Mouse (Mus musculus): ENCODE data around the gene Sirt7. TPM values are rescaled to one million over a fixed set of nuclear protein-coding genes. Genes with fewer than 3 reads are reported as not detected.

Sirt7 gene
- polyA plus RNA-seq, 1 experiment from 2014 or later = 73.1 TPM

DNA sequence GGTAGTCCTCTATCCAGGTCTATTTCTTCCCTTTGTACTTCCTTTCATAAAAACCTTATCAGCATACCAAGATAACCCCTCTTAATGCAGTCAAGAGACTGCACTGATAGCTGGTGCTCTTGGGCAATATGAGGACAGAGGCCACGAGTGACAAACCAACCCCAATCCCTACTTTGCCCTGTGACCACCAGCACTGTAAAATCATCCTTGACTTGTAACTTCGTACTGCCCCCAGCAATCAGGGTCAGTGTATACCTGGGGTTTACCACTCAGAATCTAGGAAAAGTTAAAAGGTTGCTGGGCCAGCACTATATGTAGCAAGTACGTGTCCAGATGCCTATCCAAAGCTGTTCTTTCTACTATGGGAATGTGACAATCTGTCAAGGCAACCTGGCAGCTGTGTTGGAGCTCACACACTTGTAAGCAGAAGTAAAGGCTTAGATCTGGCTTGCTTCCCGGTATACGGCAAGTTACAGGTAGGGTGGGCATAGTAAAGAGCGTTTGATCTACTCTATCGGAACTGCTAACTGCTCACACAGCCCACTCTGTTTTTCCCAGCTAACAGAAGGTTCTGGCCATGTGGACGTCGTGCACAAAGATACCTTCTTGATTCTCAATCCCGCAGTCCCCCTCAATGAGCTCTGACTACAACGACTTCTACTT lies 53.2 kb downstream of the Sirt7 start:
- TF ChIP-seq CTCF (IDR thresholded peaks at IDR 0.05; ENCODE audit: low read depth) = no peak
- Histone ChIP-seq H3K4me3 (ENCODE audit: low read depth, low read length) (peak overlapping the region; percentile 92), H3K4me1 (replicated peaks; ENCODE audit: control insufficient read depth, insufficient read depth, low read length) (peaks cover 11% of the 10 kb centered on the region; the same call in 1 of the 2 replicates), H3K27ac (ENCODE audit: low read depth, low read length) (peak overlapping the region; percentile 97), H3K9me3 (ENCODE audit: control insufficient read depth) (no peaks in the 10 kb centered on the region), H3K27me3 (replicated peaks; ENCODE audit: control insufficient read depth, insufficient read depth, low read length) (no peaks in the 10 kb centered on the region), H3K9ac (ENCODE audit: low read depth, low read length) (peak overlapping the region; percentile 98), H3K4me2 (replicated peaks; ENCODE audit: low read depth) (peak overlapping the region; percentile 69), H3K36me3 (ENCODE audit: control insufficient read depth, insufficient read depth) (peaks cover 42% of the 10 kb centered on the region)
- 4% methylated on average over 11 of the region's 11 CpGs for WGBS
- ATAC-seq = peak; percentile 9

DNA sequence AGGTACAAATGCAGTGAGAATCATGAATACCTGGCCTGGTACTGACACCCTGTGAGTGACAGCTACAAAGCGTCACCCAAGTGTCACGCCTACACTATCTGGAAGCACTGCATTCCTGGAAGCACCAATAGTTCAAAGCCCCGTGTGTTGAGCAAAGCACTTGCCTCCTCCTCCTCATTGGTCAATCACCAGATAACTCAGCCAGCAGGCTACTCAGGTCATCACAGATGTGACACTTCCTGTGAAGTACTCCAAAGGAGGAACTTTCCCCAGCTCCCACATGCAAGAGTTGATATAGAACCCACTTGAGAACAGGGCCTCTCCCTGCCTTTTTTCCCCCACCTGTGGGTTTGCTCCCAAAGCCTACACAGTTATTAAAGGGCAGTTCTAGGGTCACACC lies 53.9 kb downstream of the Sirt7 start:
- Histone ChIP-seq H3K4me3 (ENCODE audit: low read depth, low read length) (peak overlapping the region; percentile 92), H3K9ac (ENCODE audit: low read depth, low read length) (peak overlapping the region; percentile 98), H3K27me3 (replicated peaks; ENCODE audit: control insufficient read depth, insufficient read depth, low read length) (no peaks in the 10 kb centered on the region), H3K4me1 (replicated peaks; ENCODE audit: control insufficient read depth, insufficient read depth, low read length) (0 out of 2 replicates have a peak, but pooled peaks cover 8% of the 10 kb centered on the region), H3K4me2 (replicated peaks; ENCODE audit: low read depth) (peak overlapping the region; percentile 69), H3K27ac (ENCODE audit: low read depth, low read length) (peak overlapping the region; percentile 83), H3K9me3 (ENCODE audit: control insufficient read depth) (no peaks in the 10 kb centered on the region), H3K36me3 (ENCODE audit: control insufficient read depth, insufficient read depth) (peaks cover 50% of the 10 kb centered on the region)
- ATAC-seq = peak; percentile 6; the same call in 1 of the 2 replicates
- 56% methylated on average over 3 of the region's 3 CpGs for WGBS
- no peak for TF ChIP-seq CTCF (IDR thresholded peaks at IDR 0.05; ENCODE audit: low read depth)

Small RNA genes within 50 kb of the gene (microRNA-seq; reads per million reads assigned to microRNA genes)
- 0.82 reads per million for gene Mir6936

Other genes with a start within 250 kb of the Sirt7 start
- gene Faap100, start 246.5 kb downstream of the Sirt7 start, polyA plus RNA-seq (2015; fragmentation: Nextera tagmentation; extraction: Ambion mirVana) = 9.7 and 11.7 TPM in 2 replicates
- gene Nploc4, start 187.5 kb downstream of the Sirt7 start, polyA plus RNA-seq (2015; fragmentation: Nextera tagmentation; extraction: Ambion mirVana) = 15.6 and 16.3 TPM in 2 replicates
- not detected in 2 replicates for gene Tspan10, start 182.6 kb downstream of the Sirt7 start, polyA plus RNA-seq (2015; fragmentation: Nextera tagmentation; extraction: Ambion mirVana)
- gene Pde6g, start 171.7 kb downstream of the Sirt7 start, polyA plus RNA-seq (2015; fragmentation: Nextera tagmentation; extraction: Ambion mirVana) = 0.22 TPM in 1 of 2 replicates, not detected in the other
- gene Oxld1, start 167.2 kb downstream of the Sirt7 start, polyA plus RNA-seq (2015; fragmentation: Nextera tagmentation; extraction: Ambion mirVana) = 15.5 and 17.6 TPM in 2 replicates
- 14.1 and 16.0 TPM in 2 replicates for gene Ccdc137, start 167.1 kb downstream of the Sirt7 start, polyA plus RNA-seq (2015; fragmentation: Nextera tagmentation; extraction: Ambion mirVana)
- 22.8 and 23.3 TPM in 2 replicates for gene Arl16, start 157.6 kb downstream of the Sirt7 start, polyA plus RNA-seq (2015; fragmentation: Nextera tagmentation; extraction: Ambion mirVana)
- gene Mrpl12, start 140.6 kb downstream of the Sirt7 start, polyA plus RNA-seq (2015; fragmentation: Nextera tagmentation; extraction: Ambion mirVana) = 204 and 208 TPM in 2 replicates
- 139 and 143 TPM in 2 replicates for gene Slc25a10, start 133.4 kb downstream of the Sirt7 start, polyA plus RNA-seq (2015; fragmentation: Nextera tagmentation; extraction: Ambion mirVana)
- 1.0 and 1.6 TPM in 2 replicates for gene Gcgr, start 94.5 kb downstream of the Sirt7 start, polyA plus RNA-seq (2015; fragmentation: Nextera tagmentation; extraction: Ambion mirVana)
- 68.7 and 73.4 TPM in 2 replicates for gene Mcrip1, start 75.5 kb downstream of the Sirt7 start, polyA plus RNA-seq (2015; fragmentation: Nextera tagmentation; extraction: Ambion mirVana)
- gene Ppp1r27, start 74.1 kb downstream of the Sirt7 start, polyA plus RNA-seq (2015; fragmentation: Nextera tagmentation; extraction: Ambion mirVana) = 1.4 and 1.6 TPM in 2 replicates
- gene P4hb, start 52.0 kb downstream of the Sirt7 start, polyA plus RNA-seq (2015; fragmentation: Nextera tagmentation; extraction: Ambion mirVana) = 2,516 and 2,539 TPM in 2 replicates
- 474 and 493 TPM in 2 replicates for gene Arhgdia, start 43.6 kb downstream of the Sirt7 start, polyA plus RNA-seq (2015; fragmentation: Nextera tagmentation; extraction: Ambion mirVana)
- 209 and 226 TPM in 2 replicates for gene Alyref, start 26.9 kb downstream of the Sirt7 start, polyA plus RNA-seq (2015; fragmentation: Nextera tagmentation; extraction: Ambion mirVana)
- 107 and 108 TPM in 2 replicates for gene Anapc11, start 26.8 kb downstream of the Sirt7 start, polyA plus RNA-seq (2015; fragmentation: Nextera tagmentation; extraction: Ambion mirVana)
- gene Npb, start 16.8 kb downstream of the Sirt7 start, polyA plus RNA-seq (2015; fragmentation: Nextera tagmentation; extraction: Ambion mirVana) = 3.4 and 3.5 TPM in 2 replicates
- gene Pcyt2, start 7.3 kb downstream of the Sirt7 start, polyA plus RNA-seq (2015; fragmentation: Nextera tagmentation; extraction: Ambion mirVana) = 320 and 378 TPM in 2 replicates
- gene Mafg, start 8.4 kb upstream of the Sirt7 start, polyA plus RNA-seq (2015; fragmentation: Nextera tagmentation; extraction: Ambion mirVana) = 40.2 and 49.1 TPM in 2 replicates
- gene Pycr1, start 18.5 kb upstream of the Sirt7 start, polyA plus RNA-seq (2015; fragmentation: Nextera tagmentation; extraction: Ambion mirVana) = 5.3 and 6.5 TPM in 2 replicates
- gene Myadml2, start 22.9 kb upstream of the Sirt7 start, polyA plus RNA-seq (2015; fragmentation: Nextera tagmentation; extraction: Ambion mirVana) = not detected in 2 replicates
- 0.39 and 0.68 TPM in 2 replicates for gene Notum, start 35.9 kb upstream of the Sirt7 start, polyA plus RNA-seq (2015; fragmentation: Nextera tagmentation; extraction: Ambion mirVana)
- gene Aspscr1, start 47.7 kb upstream of the Sirt7 start, polyA plus RNA-seq (2015; fragmentation: Nextera tagmentation; extraction: Ambion mirVana) = 105 and 106 TPM in 2 replicates
- gene Cenpx, start 88.5 kb upstream of the Sirt7 start, polyA plus RNA-seq (2015; fragmentation: Nextera tagmentation; extraction: Ambion mirVana) = 127 and 131 TPM in 2 replicates
- gene Lrrc45, start 88.7 kb upstream of the Sirt7 start, polyA plus RNA-seq (2015; fragmentation: Nextera tagmentation; extraction: Ambion mirVana) = 13.5 and 14.5 TPM in 2 replicates
- 9.0 TPM in 2 replicates for gene Rac3, start 96.2 kb upstream of the Sirt7 start, polyA plus RNA-seq (2015; fragmentation: Nextera tagmentation; extraction: Ambion mirVana)
- gene Dcxr, start 102.0 kb upstream of the Sirt7 start, polyA plus RNA-seq (2015; fragmentation: Nextera tagmentation; extraction: Ambion mirVana) = 81.1 and 88.6 TPM in 2 replicates
- gene Cbr2, start 106.9 kb upstream of the Sirt7 start, polyA plus RNA-seq (2015; fragmentation: Nextera tagmentation; extraction: Ambion mirVana) = 1.2 and 1.6 TPM in 2 replicates
- gene Hmga1b, start 137.6 kb upstream of the Sirt7 start, polyA plus RNA-seq (2015; fragmentation: Nextera tagmentation; extraction: Ambion mirVana) = 10.8 and 12.2 TPM in 2 replicates
- 22.8 and 23.7 TPM in 2 replicates for gene Rfng, start 159.0 kb upstream of the Sirt7 start, polyA plus RNA-seq (2015; fragmentation: Nextera tagmentation; extraction: Ambion mirVana)
- 70.9 and 74.8 TPM in 2 replicates for gene Gps1, start 159.0 kb upstream of the Sirt7 start, polyA plus RNA-seq (2015; fragmentation: Nextera tagmentation; extraction: Ambion mirVana)
- 45.5 and 48.5 TPM in 2 replicates for gene Dus1l, start 171.2 kb upstream of the Sirt7 start, polyA plus RNA-seq (2015; fragmentation: Nextera tagmentation; extraction: Ambion mirVana)
- gene Fasn, start 199.3 kb upstream of the Sirt7 start, polyA plus RNA-seq (2015; fragmentation: Nextera tagmentation; extraction: Ambion mirVana) = 10.1 and 11.3 TPM in 2 replicates

Measured in intestine, postnatal 0 days (tissue).